Mouse (Mus musculus) lung, adult 2 months (tissue): ENCODE data around the gene Cfap58.
A peak's percentile ranks its signal among the peaks of the same experiment; 100 is the strongest.

Source experiments
- CTCF ChIP-seq: fragments of 200-500 bp; IDR thresholded peaks from 2 replicates; pipeline ENCODE4 v1.5.1; 2011; ENCODE audit warnings: mild to moderate bottlenecking, low read length, control low read depth; ENCODE audit not compliant: insufficient read depth
- POLR2A ChIP-seq: fragments of 200-500 bp; IDR thresholded peaks from 2 replicates; pipeline ENCODE4 v1.6.1; 2011; ENCODE audit warnings: low read depth, mild to moderate bottlenecking, control low read depth, low read length, borderline replicate concordance; ENCODE audit errors: extremely low read depth

GRCm38 (mm10) chr19:47919126-47919965, 18.1 kb upstream of the Cfap58 start, which contains the start of the genes Cfap43 and Itprip:
- TF ChIP-seq CTCF (0 out of 2 replicates have a peak, but pooled peaks have one; percentile 25), POLR2A (peak; percentile 82; the same call in 1 of the 2 replicates)
